Mouse (Mus musculus): ENCODE results near the gene Kremen2.
"Not testable (repeated sequence)": the region's sequence is repeated elsewhere in the genome, so short reads cannot be mapped to it uniquely, and the experiment has no call there.

DNA sequence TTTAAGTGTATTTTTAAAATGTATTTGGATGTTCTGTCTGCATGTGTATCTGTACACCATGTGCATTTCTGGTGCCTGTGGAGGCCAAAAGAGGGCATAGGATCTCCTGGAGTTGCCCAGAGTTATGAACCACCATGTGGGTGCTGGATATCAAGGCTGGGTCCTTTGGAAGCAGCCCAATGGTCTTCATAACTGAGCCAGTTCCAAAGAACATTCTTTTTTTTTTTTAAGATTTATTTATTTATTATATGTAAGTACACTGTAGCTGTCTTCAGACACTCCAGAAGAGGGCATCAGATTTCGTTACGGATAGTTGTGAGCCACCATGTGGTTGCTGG, 26.6 kb upstream of the Kremen2 start:
- TF ChIP-seq CTCF, POLR2A (IDR thresholded peaks at IDR 0.05; ENCODE audit: extremely low read depth, insufficient read depth, low read length): not testable (repeated sequence)

Measured in cortical plate, adult 2 months (tissue).